Mouse (Mus musculus) liver, embryonic 16.5 days (tissue): Measurements from ENCODE around the gene Slx1b. TPM values are rescaled to one million over a fixed set of nuclear protein-coding genes. Genes with fewer than 3 reads are reported as not detected.
A peak's percentile ranks its signal among the peaks of the same experiment; 100 is the strongest.

Experiments used
- ATAC-seq: fragments of 200-750 bp; cut with Nextera tagmentation; 2 replicates; pipeline ENCODE4 v1.8.0; 2017; ENCODE audit warnings: low read depth, mild to moderate bottlenecking, moderate number of reproducible peaks, moderate library complexity
- H3K27ac ChIP-seq: fragments of 300-500 bp; sonication (generic); 2 replicates; pipeline ENCODE4 v1.5.1; 2014; ENCODE audit warnings: mild to moderate bottlenecking, low read length
- H3K27me3 ChIP-seq: fragments of 300-500 bp; sonication (generic); 2 replicates; pipeline ENCODE4 v1.6.1; 2014; ENCODE audit warnings: low read depth, low read length, mixed read lengths; ENCODE audit not compliant: control insufficient read depth, insufficient read depth
- H3K36me3 ChIP-seq: fragments of 300-500 bp; sonication (generic); 2 replicates; pipeline ENCODE4 v1.6.1; 2014; ENCODE audit warnings: mild to moderate bottlenecking; ENCODE audit not compliant: control insufficient read depth, insufficient read depth
- H3K4me1 ChIP-seq: fragments of 300-500 bp; sonication (generic); 2 replicates; pipeline ENCODE4 v1.6.1; 2014; ENCODE audit warnings: low read depth, low read length, mixed read lengths; ENCODE audit not compliant: control insufficient read depth
- H3K4me2 ChIP-seq: fragments of 300-500 bp; sonication (generic); 2 replicates; pipeline ENCODE4 v1.6.1; 2014; ENCODE audit warnings: low read depth, low read length, mixed read lengths
- H3K4me3 ChIP-seq: fragments of 300-500 bp; sonication (generic); 2 replicates; pipeline ENCODE4 v1.5.1; 2014; ENCODE audit warnings: low read depth, mild to moderate bottlenecking, low read length
- H3K9ac ChIP-seq: fragments of 300-500 bp; sonication (generic); 2 replicates; pipeline ENCODE4 v1.6.1; 2014; ENCODE audit warnings: low read depth, low read length
- H3K9me3 ChIP-seq: fragments of 300-500 bp; sonication (generic); replicated peaks from 2 replicates; pipeline ENCODE4 v1.6.1; 2016; ENCODE audit warnings: low read length; ENCODE audit not compliant: control insufficient read depth
- WGBS: fragments of 180-500 bp; shearing (Covaris S2); extraction: QIAGEN DNeasy Blood & Tissue Kit; methylation state at CpG from one replicate; pipeline ENCODE4 v1.1.7; 2014; ENCODE audit not compliant: insufficient replicate concordance; 5-methylcytosine and 5-hydroxymethylcytosine counted together
- polyA plus RNA-seq: library from polyadenylated mRNA; unstranded; fragments of >200 nt; fragmentation: Nextera tagmentation; extraction: Ambion mirVana; gene quantifications from 2 replicates; pipeline ENCODE4 v1.2.1, GENCODE M21; 2015

The Slx1b gene
- polyA plus RNA-seq, 1 experiment from 2014 or later: 2.4 TPM

- Histone ChIP-seq H3K27me3 (peaks cover 17% of the 10 kb centered on the region), H3K9ac (no peak overlapping the region), H3K36me3 (no peaks in the 10 kb centered on the region), H3K4me3 (no peak overlapping the region), H3K9me3 (no peaks in the 10 kb centered on the region), H3K27ac (0 out of 2 replicates have a peak overlapping the region, but pooled peaks have one; percentile 12), H3K4me1 (peaks cover 21% of the 10 kb centered on the region), H3K4me2 (peak overlapping the region; percentile 29; the same call in 1 of the 2 replicates)
- 72% methylated on average over 25 of the region's 25 CpGs for WGBS
- no peak for ATAC-seq
Observed at GRCm38 (mm10) chr7:126700063-126701015, 4.8 kb upstream of the Slx1b start.

- H3K4me2 ChIP-seq: no peak overlapping the region
- ATAC-seq: no peak
- no peak overlapping the region for H3K9ac ChIP-seq
- H3K27me3 ChIP-seq: no peaks in the 10 kb centered on the region; the same call in 1 of the 2 replicates
- H3K27ac ChIP-seq: no peak overlapping the region
- no peak overlapping the region for H3K4me3 ChIP-seq
- H3K4me1 ChIP-seq: peaks cover 22% of the 10 kb centered on the region
- 73% methylated on average over 8 of the region's 8 CpGs for WGBS
- H3K9me3 ChIP-seq: no peaks in the 10 kb centered on the region
- H3K36me3 ChIP-seq: no peaks in the 10 kb centered on the region
Observed at GRCm38 (mm10) chr7:126697838-126698237, 2.3 kb upstream of the Slx1b start.

- H3K9ac ChIP-seq: peak overlapping the region; percentile 65
- H3K4me1 ChIP-seq: peaks cover 22% of the 10 kb centered on the region
- H3K27me3 ChIP-seq: no peaks in the 10 kb centered on the region; the same call in 1 of the 2 replicates
- no peak for ATAC-seq
- no peak overlapping the region for H3K27ac ChIP-seq
- no peaks in the 10 kb centered on the region for H3K36me3 ChIP-seq
- WGBS: 51% methylated on average over 3 of the region's 3 CpGs
- H3K4me2 ChIP-seq: peak overlapping the region; percentile 94
- H3K9me3 ChIP-seq: no peaks in the 10 kb centered on the region
- peak overlapping the region; percentile 68 for H3K4me3 ChIP-seq
Observed at GRCm38 (mm10) chr7:126696886-126697285, 1.3 kb upstream of the Slx1b start.

GRCm38 (mm10) chr7:126696303-126696702, 719 bp upstream of the Slx1b start:
- 1% methylated on average over 17 of the region's 17 CpGs for WGBS
- Histone ChIP-seq H3K4me3 (peak overlapping the region; percentile 68), H3K27me3 (no peaks in the 10 kb centered on the region), H3K9me3 (no peaks in the 10 kb centered on the region), H3K27ac (no peak overlapping the region), H3K4me2 (peak overlapping the region; percentile 94), H3K36me3 (peaks cover 2% of the 10 kb centered on the region; the same call in 1 of the 2 replicates), H3K4me1 (peaks cover 22% of the 10 kb centered on the region), H3K9ac (peak overlapping the region; percentile 65)
- no peak for ATAC-seq

GRCm38 (mm10) chr7:126695210-126695611, 373 bp downstream of the Slx1b start, which contains the start of gene Bola2:
Bola2 (plus strand) TSS chr7:126695401.
- ATAC-seq: peak; percentile 78
- Histone ChIP-seq H3K27ac (peak within 1 kb of the TSS; percentile 91), H3K4me2 (peak within 1 kb of the TSS; percentile 94), H3K4me1 (peaks cover 18% of the 10 kb centered on the region), H3K9ac (peak within 1 kb of the TSS; percentile 88), H3K36me3 (peaks cover 4% of the 10 kb centered on the region; the same call in 1 of the 2 replicates), H3K27me3 (no peaks in the 10 kb centered on the region), H3K9me3 (no peaks in the 10 kb centered on the region), H3K4me3 (peak within 1 kb of the TSS; percentile 68)
- under 1% methylated on average over 31 of the region's 31 CpGs for WGBS

GRCm38 (mm10) chr7:126694441-126695051, 1.0 kb downstream of the Slx1b start:
- Histone ChIP-seq H3K27ac (no peak overlapping the region), H3K9me3 (no peaks in the 10 kb centered on the region), H3K4me1 (peaks cover 17% of the 10 kb centered on the region), H3K27me3 (no peaks in the 10 kb centered on the region), H3K4me3 (peak overlapping the region; percentile 68), H3K36me3 (peaks cover 4% of the 10 kb centered on the region; the same call in 1 of the 2 replicates), H3K4me2 (peak overlapping the region; percentile 94), H3K9ac (no peak overlapping the region; the same call in 1 of the 2 replicates)
- no peak for ATAC-seq
- WGBS: 58% methylated on average over 10 of the region's 10 CpGs

- H3K4me1 ChIP-seq: peaks cover 17% of the 10 kb centered on the region
- H3K9ac ChIP-seq: no peak overlapping the region
- H3K27me3 ChIP-seq: no peaks in the 10 kb centered on the region
- peaks cover 4% of the 10 kb centered on the region; the same call in 1 of the 2 replicates for H3K36me3 ChIP-seq
- H3K27ac ChIP-seq: no peak overlapping the region
- H3K9me3 ChIP-seq: no peaks in the 10 kb centered on the region
- no peak overlapping the region for H3K4me2 ChIP-seq
- ATAC-seq: no peak
- 71% methylated on average over 7 of the region's 7 CpGs for WGBS
- no peak overlapping the region for H3K4me3 ChIP-seq
Observed at GRCm38 (mm10) chr7:126693781-126694180, 1.8 kb downstream of the Slx1b start.

GRCm38 (mm10) chr7:126693256-126693655, 2.3 kb downstream of the Slx1b start:
- H3K4me1 ChIP-seq: peaks cover 17% of the 10 kb centered on the region
- WGBS: 18% methylated on average over 3 of the region's 3 CpGs
- no peak overlapping the region for H3K27ac ChIP-seq
- peaks cover 4% of the 10 kb centered on the region; the same call in 1 of the 2 replicates for H3K36me3 ChIP-seq
- no peaks in the 10 kb centered on the region for H3K27me3 ChIP-seq
- no peak overlapping the region for H3K4me2 ChIP-seq
- ATAC-seq: no peak
- no peak overlapping the region for H3K4me3 ChIP-seq
- H3K9ac ChIP-seq: no peak overlapping the region
- no peaks in the 10 kb centered on the region for H3K9me3 ChIP-seq
